Mouse (Mus musculus) right cerebral cortex, adult 2 months (tissue): ENCODE results near the gene B3gnt9.
"Not testable (repeated sequence)": the region's sequence is repeated elsewhere in the genome, so short reads cannot be mapped to it uniquely, and the experiment has no call there.

Experiments
- DNase-seq, 2 experiments: peaks; one replicate each; pipeline ENCODE4 v3.0.0; 2021 to 2022; ENCODE audit warnings: low spot score in 2 of 2

Gene B3gnt9

GRCm38 (mm10) chr8:105254966-105255350, at the start of gene B3gnt9:
TSS of gene B3gnt9 (minus strand) at chr8:105255153.
- no peak for DNase-seq

- DNase-seq, result no peak
Observed at GRCm38 (mm10) chr8:105303874-105304273, 48.9 kb upstream of the B3gnt9 start.

- no peak for DNase-seq
Observed at GRCm38 (mm10) chr8:105303396-105303795, 48.4 kb upstream of the B3gnt9 start.

- DNase-seq, result no peak
Observed at GRCm38 (mm10) chr8:105299962-105300361, 45.0 kb upstream of the B3gnt9 start.

GRCm38 (mm10) chr8:105298351-105299252, 43.6 kb upstream of the B3gnt9 start:
- DNase-seq, result no peak

- peak; percentile 94 for DNase-seq
Observed at GRCm38 (mm10) chr8:105297511-105298192, 42.7 kb upstream of the B3gnt9 start, which contains the start of gene E2f4. TSS of gene E2f4 (plus strand) at chr8:105297663.

GRCm38 (mm10) chr8:105295895-105296573, 41.1 kb upstream of the B3gnt9 start, which contains the start of gene Exoc3l:
TSS of gene Exoc3l (minus strand) at chr8:105296101.
- no peak for DNase-seq

- no peak for DNase-seq
Observed at GRCm38 (mm10) chr8:105295256-105295655, 40.3 kb upstream of the B3gnt9 start.

- no peak for DNase-seq
Observed at GRCm38 (mm10) chr8:105294776-105295175, 39.8 kb upstream of the B3gnt9 start.

GRCm38 (mm10) chr8:105293405-105293804, 38.5 kb upstream of the B3gnt9 start:
- DNase-seq, result no peak

- no peak for DNase-seq
Observed at GRCm38 (mm10) chr8:105292471-105292870, 37.5 kb upstream of the B3gnt9 start.

GRCm38 (mm10) chr8:105291802-105292201, 36.8 kb upstream of the B3gnt9 start:
- not testable (repeated sequence) for DNase-seq

- not testable (repeated sequence) for DNase-seq
Observed at GRCm38 (mm10) chr8:105291364-105291763, 36.4 kb upstream of the B3gnt9 start.

GRCm38 (mm10) chr8:105290554-105291314, 35.8 kb upstream of the B3gnt9 start:
- peak; percentile 74 to 81 for DNase-seq

- DNase-seq, result peak in 1 of 2 experiments; percentile 56
Observed at GRCm38 (mm10) chr8:105289805-105290460, 35.0 kb upstream of the B3gnt9 start, which contains the start of gene 4931428F04Rik. TSS of gene 4931428F04Rik (minus strand) at chr8:105289864.

- DNase-seq, result peak; percentile 95 to 96
Observed at GRCm38 (mm10) chr8:105288958-105289732, 34.2 kb upstream of the B3gnt9 start.

- DNase-seq, result no peak
Observed at GRCm38 (mm10) chr8:105288231-105288630, 33.3 kb upstream of the B3gnt9 start.

GRCm38 (mm10) chr8:105286907-105287306, 32.0 kb upstream of the B3gnt9 start:
- DNase-seq, result no peak

- no peak for DNase-seq
Observed at GRCm38 (mm10) chr8:105285514-105285913, 30.6 kb upstream of the B3gnt9 start.

- DNase-seq, result no peak
Observed at GRCm38 (mm10) chr8:105283074-105283473, 28.1 kb upstream of the B3gnt9 start.
